Mouse (Mus musculus): ENCODE measurements around the gene Psme2b. TPM values are rescaled to one million over a fixed set of nuclear protein-coding genes. Genes with fewer than 3 reads are reported as not detected.

Psme2b gene
- 4.3 and 16.0 TPM in 2 replicates for polyA plus RNA-seq (2012; rRNA removed; ENCODE audit: low replicate concordance)

GRCm38 (mm10) chr11:48946090-48946489 is at the start of gene Psme2b:
Gene Psme2b (minus strand): TSS chr11:48946190.

GRCm38 (mm10) chr11:48994018-48994417 is 48.0 kb upstream of the Psme2b start, which contains the start of gene Tgtp1:
Gene Tgtp1 (minus strand): TSS chr11:48994172.

GRCm38 (mm10) chr11:48991740-48992520 is 45.9 kb upstream of the Psme2b start, which contains the start of gene Gm12185:
Gene Gm12185 (minus strand): TSS chr11:48992226.

GRCm38 (mm10) chr11:48979251-48979650 is 33.3 kb upstream of the Psme2b start, which contains the start of gene 9930111J21Rik1:
Gene 9930111J21Rik1 (minus strand): TSS chr11:48979398.

GRCm38 (mm10) chr11:48978240-48978939 is 32.4 kb upstream of the Psme2b start, which contains the start of gene Olfr56:
Gene Olfr56 (plus strand): TSS chr11:48978889.

GRCm38 (mm10) chr11:48902021-48902420 is 44.0 kb downstream of the Psme2b start, which contains the start of gene Gm5431:
Gene Gm5431 (minus strand): TSS chr11:48902214.

Other genes with a start within 250 kb of the Psme2b start
- 1,617 and 1,811 TPM in 2 replicates for gene Rack1, start 145.9 kb downstream of the Psme2b start, polyA plus RNA-seq (2012; rRNA removed; ENCODE audit: low replicate concordance)
- gene Trim41, start 128.8 kb downstream of the Psme2b start, polyA plus RNA-seq (2012; rRNA removed; ENCODE audit: low replicate concordance): 18.0 and 20.2 TPM in 2 replicates
- gene Trim7, start 120.0 kb downstream of the Psme2b start, polyA plus RNA-seq (2012; rRNA removed; ENCODE audit: low replicate concordance): 6.0 and 12.8 TPM in 2 replicates
- 2.8 and 3.5 TPM in 2 replicates for gene Gm12184, start 119.5 kb downstream of the Psme2b start, polyA plus RNA-seq (2012; rRNA removed; ENCODE audit: low replicate concordance)
- gene Irgm1, start 74.5 kb downstream of the Psme2b start, polyA plus RNA-seq (2012; rRNA removed; ENCODE audit: low replicate concordance): 1.4 and 1.5 TPM in 2 replicates
- 0.06 and 0.66 TPM in 2 replicates for gene Gm5431, start 44.0 kb downstream of the Psme2b start, polyA plus RNA-seq (2012; rRNA removed; ENCODE audit: low replicate concordance)
- gene Olfr56, start 32.7 kb upstream of the Psme2b start, polyA plus RNA-seq (2012; rRNA removed; ENCODE audit: low replicate concordance): 0.07 TPM in 1 of 2 replicates, not detected in the other
- 0.21 and 0.46 TPM in 2 replicates for gene 9930111J21Rik1, start 33.2 kb upstream of the Psme2b start, polyA plus RNA-seq (2012; rRNA removed; ENCODE audit: low replicate concordance)
- gene Gm12185, start 46.0 kb upstream of the Psme2b start, polyA plus RNA-seq (2012; rRNA removed; ENCODE audit: low replicate concordance): 0.04 and 0.05 TPM in 2 replicates
- gene Tgtp1, start 48.0 kb upstream of the Psme2b start, polyA plus RNA-seq (2012; rRNA removed; ENCODE audit: low replicate concordance): 0.16 and 0.33 TPM in 2 replicates
- 0.05 and 0.09 TPM in 2 replicates for gene 9930111J21Rik2, start 105.1 kb upstream of the Psme2b start, polyA plus RNA-seq (2012; rRNA removed; ENCODE audit: low replicate concordance)
- gene Tgtp2, start 118.0 kb upstream of the Psme2b start, polyA plus RNA-seq (2012; rRNA removed; ENCODE audit: low replicate concordance): 0.18 and 0.72 TPM in 2 replicates
- 2.2 and 5.1 TPM in 2 replicates for gene Ifi47, start 130.4 kb upstream of the Psme2b start, polyA plus RNA-seq (2012; rRNA removed; ENCODE audit: low replicate concordance)
- not detected in 2 replicates for gene Olfr1396, start 168.7 kb upstream of the Psme2b start, polyA plus RNA-seq (2012; rRNA removed; ENCODE audit: low replicate concordance)
- not detected in 2 replicates for gene Olfr1395, start 196.1 kb upstream of the Psme2b start, polyA plus RNA-seq (2012; rRNA removed; ENCODE audit: low replicate concordance)
- not detected in 2 replicates for gene Olfr1394, start 208.2 kb upstream of the Psme2b start, polyA plus RNA-seq (2012; rRNA removed; ENCODE audit: low replicate concordance)
- 1.8 and 1.9 TPM in 2 replicates for gene Btnl9, start 241.0 kb upstream of the Psme2b start, polyA plus RNA-seq (2012; rRNA removed; ENCODE audit: low replicate concordance)

Data from duodenum, adult 2 months (tissue).